Mouse (Mus musculus): ENCODE results near the gene Nfix.

DNA sequence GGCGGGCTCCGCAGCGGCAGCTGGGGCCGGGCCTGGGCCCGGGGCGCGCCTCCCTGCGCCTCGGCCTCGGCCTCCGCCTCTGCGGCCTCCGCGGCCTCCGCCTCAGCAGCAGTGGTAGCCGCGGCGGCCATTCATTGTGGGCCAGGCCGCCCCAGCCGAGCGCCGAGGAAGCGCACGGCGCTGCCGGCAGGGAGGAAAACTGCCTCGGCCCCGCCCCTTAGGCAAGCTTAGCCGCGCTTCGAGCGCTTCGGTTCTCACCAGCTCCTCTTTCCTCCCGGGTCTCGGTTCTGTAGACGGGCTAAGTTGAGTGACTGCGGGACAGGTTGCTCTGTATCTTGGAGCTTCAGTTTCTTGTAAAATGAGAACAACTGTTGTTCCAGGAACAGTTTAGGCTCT is 112.4 kb downstream of the Nfix start, which contains the start of gene Nacc1:
- TF ChIP-seq CTCF (conservative IDR thresholded peaks at IDR 0.05; ENCODE audit: insufficient read depth, insufficient read length, low read depth, low read length) (no peak), POLR2A (IDR thresholded peaks at IDR 0.05; ENCODE audit: low read depth, low read length) (no peak)

All from kidney, adult 2 months (tissue).